Mouse (Mus musculus) midbrain, embryonic 14.5 days (tissue): ENCODE data around the gene Arhgap4. TPM values are rescaled to one million over a fixed set of nuclear protein-coding genes. Genes with fewer than 3 reads are reported as not detected.

Experiments used
- ATAC-seq: fragments of 200-750 bp; cut with Nextera tagmentation; 2 replicates; pipeline ENCODE4 v1.8.0; 2017; ENCODE audit warnings: moderate number of reproducible peaks, moderate library complexity; ENCODE audit not compliant: low FRiP score, low TSS enrichment
- DNase-seq: peaks from one replicate; pipeline ENCODE4 v3.0.0-alpha.2; 2015
- H3K27ac ChIP-seq: fragments of 300-500 bp; sonication (generic); replicated peaks from 2 replicates; pipeline ENCODE4 v1.5.1; 2014; ENCODE audit warnings: mild to moderate bottlenecking, low read depth, low read length, moderate library complexity
- H3K27me3 ChIP-seq: fragments of 300-500 bp; sonication (generic); 2 replicates; pipeline ENCODE4 v1.6.1; 2014; ENCODE audit warnings: low read length, control low read depth, mixed read lengths; ENCODE audit not compliant: control insufficient read depth, insufficient read depth
- H3K36me3 ChIP-seq: fragments of 300-500 bp; sonication (generic); 2 replicates; pipeline ENCODE4 v1.6.1; 2014; ENCODE audit warnings: low read length, control low read depth; ENCODE audit not compliant: control insufficient read depth, insufficient read depth
- H3K4me1 ChIP-seq: fragments of 300-500 bp; sonication (generic); 2 replicates; pipeline ENCODE4 v1.6.1; 2014; ENCODE audit warnings: mild to moderate bottlenecking, antibody characterized with exemption, low read length, control low read depth; ENCODE audit not compliant: control insufficient read depth, insufficient read depth
- H3K4me2 ChIP-seq: fragments of 300-500 bp; sonication (generic); 2 replicates; pipeline ENCODE4 v1.6.1; 2014; ENCODE audit warnings: mild to moderate bottlenecking, low read length, moderate library complexity
- H3K4me3 ChIP-seq: fragments of 300-500 bp; sonication (generic); replicated peaks from 2 replicates; pipeline ENCODE4 v1.5.1; 2014; ENCODE audit warnings: low read depth, low read length
- H3K9ac ChIP-seq: fragments of 300-500 bp; sonication (generic); replicated peaks from 2 replicates; pipeline ENCODE4 v1.6.1; 2014; ENCODE audit warnings: mild to moderate bottlenecking, low read length, moderate library complexity
- H3K9me3 ChIP-seq: fragments of 300-500 bp; sonication (generic); 2 replicates; pipeline ENCODE4 v1.6.1; 2016; ENCODE audit warnings: low read length, control low read depth, mixed read lengths; ENCODE audit not compliant: control insufficient read depth
- WGBS: fragments of 180-500 bp; shearing (Covaris S2); extraction: QIAGEN DNeasy Blood & Tissue Kit; methylation state at CpG from one replicate; pipeline ENCODE4 v1.1.7; 2014; 5-methylcytosine and 5-hydroxymethylcytosine counted together
- polyA plus RNA-seq: library from polyadenylated mRNA; unstranded; fragments of >200 nt; fragmentation: Nextera tagmentation; extraction: Ambion mirVana; gene quantifications from 2 replicates; pipeline ENCODE4 v1.2.1, GENCODE M21; 2014

Gene Arhgap4
- polyA plus RNA-seq, 1 experiment from 2014 or later = 2.1 TPM

DNA sequence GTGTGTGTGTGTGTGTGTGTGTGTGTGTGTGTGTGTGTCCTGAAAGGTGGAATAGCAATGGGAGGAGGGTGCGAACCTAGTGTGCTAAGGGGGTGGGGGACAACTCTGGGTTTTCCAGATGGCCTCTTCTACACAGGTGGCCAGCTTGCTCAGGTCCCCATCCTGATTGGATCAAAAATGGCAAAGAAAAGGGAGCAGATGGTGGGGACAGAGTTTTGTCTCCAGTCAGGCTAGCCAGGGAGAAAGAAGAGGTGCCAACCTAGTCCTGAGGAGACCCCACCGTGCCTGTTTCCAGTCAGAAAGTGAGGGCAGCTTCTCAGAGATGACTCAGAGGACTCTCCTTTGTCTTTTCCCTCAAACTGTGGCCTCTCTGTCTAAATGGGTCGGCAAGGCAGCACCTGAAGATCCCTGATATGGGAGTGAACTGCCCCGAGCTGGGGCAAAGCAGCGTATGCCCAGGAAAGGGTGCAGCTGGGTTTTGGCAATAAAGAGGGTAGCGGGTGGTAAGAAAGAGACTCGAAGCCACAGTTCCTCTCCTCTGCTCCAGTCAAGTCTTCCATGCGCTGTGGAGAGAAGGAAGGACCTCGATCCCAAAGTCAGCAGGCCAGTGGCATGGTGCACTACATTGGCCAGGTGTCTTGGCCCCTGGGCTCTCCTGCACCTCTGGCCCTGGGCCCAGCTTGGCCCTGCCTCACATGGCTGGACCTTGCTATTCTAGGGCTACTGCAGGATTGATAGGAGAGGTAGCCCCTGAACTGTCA lies 67.2 kb downstream of the Arhgap4 start:
- Histone ChIP-seq H3K4me1 (no peaks in the 10 kb centered on the region), H3K9ac (no peak overlapping the region), H3K9me3 (no peaks in the 10 kb centered on the region), H3K27me3 (no peaks in the 10 kb centered on the region), H3K36me3 (peaks cover 31% of the 10 kb centered on the region), H3K4me2 (no peak overlapping the region), H3K27ac (no peak overlapping the region), H3K4me3 (no peak overlapping the region)
- DNase-seq (no peak), ATAC-seq (no peak)
- 88% methylated on average over 9 of the region's 9 CpGs for WGBS

Other genes with a start within 250 kb of the Arhgap4 start
- gene Slc6a8, start 248.7 kb downstream of the Arhgap4 start, polyA plus RNA-seq = 8.9 and 9.5 TPM in 2 replicates
- 106 and 116 TPM in 2 replicates for gene Bcap31, start 205.7 kb downstream of the Arhgap4 start, polyA plus RNA-seq
- gene Abcd1, start 205.3 kb downstream of the Arhgap4 start, polyA plus RNA-seq = 7.1 and 8.7 TPM in 2 replicates
- 0.12 and 0.19 TPM in 2 replicates for gene Plxnb3, start 164.8 kb downstream of the Arhgap4 start, polyA plus RNA-seq
- gene Srpk3, start 147.5 kb downstream of the Arhgap4 start, polyA plus RNA-seq = 1.5 and 2.5 TPM in 2 replicates
- 248 and 252 TPM in 2 replicates for gene Idh3g, start 135.0 kb downstream of the Arhgap4 start, polyA plus RNA-seq
- 152 and 162 TPM in 2 replicates for gene Ssr4, start 134.8 kb downstream of the Arhgap4 start, polyA plus RNA-seq
- gene Pdzd4, start 96.9 kb downstream of the Arhgap4 start, polyA plus RNA-seq = 5.9 and 20.8 TPM in 2 replicates
- not detected in 2 replicates for gene Avpr2, start 29.8 kb downstream of the Arhgap4 start, polyA plus RNA-seq
- gene L1cam, start 25.8 kb downstream of the Arhgap4 start, polyA plus RNA-seq = 84.0 and 103 TPM in 2 replicates
- 82.2 and 89.0 TPM in 2 replicates for gene Naa10, start 74 bp upstream of the Arhgap4 start, polyA plus RNA-seq
- 3.0 and 11.1 TPM in 2 replicates for gene Renbp, start 9.0 kb upstream of the Arhgap4 start, polyA plus RNA-seq
- gene Hcfc1, start 44.5 kb upstream of the Arhgap4 start, polyA plus RNA-seq = 61.5 and 73.2 TPM in 2 replicates
- 24.5 and 28.6 TPM in 2 replicates for gene Irak1, start 102.0 kb upstream of the Arhgap4 start, polyA plus RNA-seq
- not detected in 2 replicates for gene Opn1mw, start 205.6 kb upstream of the Arhgap4 start, polyA plus RNA-seq
- gene Mecp2, start 213.5 kb upstream of the Arhgap4 start, polyA plus RNA-seq = 17.8 and 19.4 TPM in 2 replicates
- gene Tex28, start 246.0 kb upstream of the Arhgap4 start, polyA plus RNA-seq = not detected in 2 replicates